Mouse (Mus musculus): ENCODE data around the gene Ptger3. TPM values are rescaled to one million over a fixed set of nuclear protein-coding genes. Genes with fewer than 3 reads are reported as not detected.

Gene Ptger3
- polyA plus RNA-seq, 1 experiment from 2014 or later = 13.9 TPM

GRCm38 (mm10) chr3:157572011-157572410 lies 5.3 kb downstream of the Ptger3 start:
- Histone ChIP-seq H3K4me2 (replicated peaks) (no peak overlapping the region), H3K27me3 (replicated peaks) (peaks cover 19% of the 10 kb centered on the region), H3K27ac (no peak overlapping the region), H3K4me3 (replicated peaks) (no peak overlapping the region), H3K4me1 (replicated peaks) (peaks cover 6% of the 10 kb centered on the region), H3K9ac (no peak overlapping the region), H3K9me3 (no peaks in the 10 kb centered on the region), H3K36me3 (no peaks in the 10 kb centered on the region)
- 80% methylated on average over 6 of the region's 6 CpGs for WGBS
- no peak for ATAC-seq

- ATAC-seq = no peak
- H3K4me1 ChIP-seq (replicated peaks) = no peaks in the 10 kb centered on the region
- H3K9ac ChIP-seq = no peak overlapping the region
- no peak overlapping the region for H3K4me3 ChIP-seq (replicated peaks)
- no peaks in the 10 kb centered on the region for H3K36me3 ChIP-seq
- H3K27ac ChIP-seq = no peak overlapping the region
- H3K4me2 ChIP-seq (replicated peaks) = no peak overlapping the region
- no peaks in the 10 kb centered on the region for H3K9me3 ChIP-seq
- WGBS = 78% methylated on average over 9 of the region's 9 CpGs
- no peaks in the 10 kb centered on the region for H3K27me3 ChIP-seq (replicated peaks)
Observed at GRCm38 (mm10) chr3:157575441-157576342, 9.0 kb downstream of the Ptger3 start.

- 67% methylated on average over 1 of the region's 1 CpGs for WGBS
- H3K4me1 ChIP-seq (replicated peaks) = no peaks in the 10 kb centered on the region
- no peak for ATAC-seq
- H3K4me2 ChIP-seq (replicated peaks) = no peak overlapping the region
- H3K9ac ChIP-seq = no peak overlapping the region
- H3K4me3 ChIP-seq (replicated peaks) = no peak overlapping the region
- H3K27ac ChIP-seq = no peak overlapping the region
- no peaks in the 10 kb centered on the region for H3K36me3 ChIP-seq
- no peaks in the 10 kb centered on the region for H3K9me3 ChIP-seq
- no peaks in the 10 kb centered on the region for H3K27me3 ChIP-seq (replicated peaks)
Observed at GRCm38 (mm10) chr3:157576343-157576722, 9.6 kb downstream of the Ptger3 start.

GRCm38 (mm10) chr3:157576862-157577261 lies 10.2 kb downstream of the Ptger3 start:
- H3K9me3 ChIP-seq = no peaks in the 10 kb centered on the region
- no peak overlapping the region for H3K9ac ChIP-seq
- H3K4me2 ChIP-seq (replicated peaks) = no peak overlapping the region
- no peaks in the 10 kb centered on the region for H3K4me1 ChIP-seq (replicated peaks)
- no peak overlapping the region for H3K27ac ChIP-seq
- H3K4me3 ChIP-seq (replicated peaks) = no peak overlapping the region
- H3K36me3 ChIP-seq = no peaks in the 10 kb centered on the region
- no peak for ATAC-seq
- whole genome bisulfite sequencing = 68% methylated on average over 1 of the region's 1 CpGs
- no peaks in the 10 kb centered on the region for H3K27me3 ChIP-seq (replicated peaks)

GRCm38 (mm10) chr3:157578469-157579170 lies 11.9 kb downstream of the Ptger3 start:
- no peak overlapping the region for H3K4me2 ChIP-seq (replicated peaks)
- no peak overlapping the region for H3K9ac ChIP-seq
- 0 out of 2 replicates have a peak, but pooled peaks cover 3% of the 10 kb centered on the region for H3K4me1 ChIP-seq (replicated peaks)
- no peak overlapping the region for H3K4me3 ChIP-seq (replicated peaks)
- ATAC-seq = no peak
- no peaks in the 10 kb centered on the region for H3K27me3 ChIP-seq (replicated peaks)
- 82% methylated on average over 5 of the region's 5 CpGs for WGBS
- no peaks in the 10 kb centered on the region for H3K9me3 ChIP-seq
- H3K36me3 ChIP-seq = no peaks in the 10 kb centered on the region
- no peak overlapping the region for H3K27ac ChIP-seq

GRCm38 (mm10) chr3:157579376-157579775 lies 12.7 kb downstream of the Ptger3 start:
- WGBS = 39% methylated on average over 2 of the region's 2 CpGs
- H3K9ac ChIP-seq = no peak overlapping the region
- H3K36me3 ChIP-seq = no peaks in the 10 kb centered on the region
- no peaks in the 10 kb centered on the region for H3K9me3 ChIP-seq
- 0 out of 2 replicates have a peak, but pooled peaks cover 3% of the 10 kb centered on the region for H3K4me1 ChIP-seq (replicated peaks)
- H3K27me3 ChIP-seq (replicated peaks) = no peaks in the 10 kb centered on the region
- no peak overlapping the region for H3K4me3 ChIP-seq (replicated peaks)
- ATAC-seq = no peak
- no peak overlapping the region for H3K4me2 ChIP-seq (replicated peaks)
- no peak overlapping the region for H3K27ac ChIP-seq

- Histone ChIP-seq H3K27ac (no peak overlapping the region), H3K27me3 (replicated peaks) (no peaks in the 10 kb centered on the region), H3K36me3 (no peaks in the 10 kb centered on the region), H3K4me3 (replicated peaks) (no peak overlapping the region), H3K4me1 (replicated peaks) (0 out of 2 replicates have a peak, but pooled peaks cover 3% of the 10 kb centered on the region), H3K9me3 (no peaks in the 10 kb centered on the region), H3K4me2 (replicated peaks) (no peak overlapping the region), H3K9ac (no peak overlapping the region)
- no peak for ATAC-seq
- WGBS = 68% methylated on average over 4 of the region's 4 CpGs
Observed at GRCm38 (mm10) chr3:157580299-157580698, 13.6 kb downstream of the Ptger3 start.

GRCm38 (mm10) chr3:157581755-157582154 lies 15.1 kb downstream of the Ptger3 start:
- H3K4me3 ChIP-seq (replicated peaks) = no peak overlapping the region
- H3K36me3 ChIP-seq = no peaks in the 10 kb centered on the region
- no peaks in the 10 kb centered on the region for H3K9me3 ChIP-seq
- no peak for ATAC-seq
- H3K4me1 ChIP-seq (replicated peaks) = 0 out of 2 replicates have a peak, but pooled peaks cover 3% of the 10 kb centered on the region
- no peak overlapping the region for H3K4me2 ChIP-seq (replicated peaks)
- H3K27ac ChIP-seq = no peak overlapping the region
- 33% methylated on average over 2 of the region's 2 CpGs for WGBS
- H3K27me3 ChIP-seq (replicated peaks) = no peaks in the 10 kb centered on the region
- H3K9ac ChIP-seq = no peak overlapping the region

GRCm38 (mm10) chr3:157582626-157583405 lies 16.1 kb downstream of the Ptger3 start:
- peak; percentile 94 for ATAC-seq
- Histone ChIP-seq H3K4me2 (replicated peaks) (no peak overlapping the region), H3K27me3 (replicated peaks) (no peaks in the 10 kb centered on the region), H3K36me3 (no peaks in the 10 kb centered on the region), H3K9ac (no peak overlapping the region), H3K9me3 (no peaks in the 10 kb centered on the region), H3K4me3 (replicated peaks) (no peak overlapping the region), H3K27ac (no peak overlapping the region), H3K4me1 (replicated peaks) (0 out of 2 replicates have a peak, but pooled peaks cover 3% of the 10 kb centered on the region)
- WGBS = 57% methylated on average over 5 of the region's 5 CpGs

GRCm38 (mm10) chr3:157597837-157598379 lies 31.2 kb downstream of the Ptger3 start:
- H3K4me1 ChIP-seq (replicated peaks) = no peaks in the 10 kb centered on the region

GRCm38 (mm10) chr3:157604684-157605410 lies 38.2 kb downstream of the Ptger3 start:
- H3K9ac ChIP-seq = no peak overlapping the region
- no peaks in the 10 kb centered on the region for H3K27me3 ChIP-seq (replicated peaks)
- WGBS = 66% methylated on average over 6 of the region's 6 CpGs
- H3K4me2 ChIP-seq (replicated peaks) = no peak overlapping the region
- no peaks in the 10 kb centered on the region for H3K9me3 ChIP-seq
- peak overlapping the region; percentile 25; the same call in 1 of the 2 replicates for H3K27ac ChIP-seq
- ATAC-seq = 0 out of 2 replicates have a peak, but pooled peaks have one; percentile 34
- H3K4me3 ChIP-seq (replicated peaks) = no peak overlapping the region
- H3K4me1 ChIP-seq (replicated peaks) = no peaks in the 10 kb centered on the region
- no peaks in the 10 kb centered on the region for H3K36me3 ChIP-seq

More at GRCm38 (mm10) chr3:157597837-157598379, 31.2 kb downstream of the Ptger3 start:
- no peak for ATAC-seq
- Histone ChIP-seq H3K9ac (no peak overlapping the region), H3K27me3 (replicated peaks) (no peaks in the 10 kb centered on the region), H3K27ac (no peak overlapping the region), H3K9me3 (no peaks in the 10 kb centered on the region), H3K4me3 (replicated peaks) (no peak overlapping the region), H3K36me3 (no peaks in the 10 kb centered on the region), H3K4me2 (replicated peaks) (no peak overlapping the region)
- WGBS = 76% methylated on average over 7 of the region's 7 CpGs
